Mouse (Mus musculus): ENCODE measurements around the gene Wfdc21.

- TF ChIP-seq CTCF (conservative IDR thresholded peaks at IDR 0.05; ENCODE audit: low read length) (no peak), POU5F1 (IDR thresholded peaks at IDR 0.05; ENCODE audit: borderline replicate concordance, low read length) (no peak), NANOG (IDR thresholded peaks at IDR 0.05; ENCODE audit: borderline replicate concordance, low read length) (no peak)
Measured at GRCm38 (mm10) chr11:83796112-83796511, 49.4 kb downstream of the Wfdc21 start.

All from E14TG2a.4 (cell line).